Mouse (Mus musculus) forebrain, embryonic 13.5 days (tissue): ENCODE results near the gene Cnn3. TPM values are rescaled to one million over a fixed set of nuclear protein-coding genes. Genes with fewer than 3 reads are reported as not detected.

Experiments
- ATAC-seq: fragments of 200-750 bp; cut with Nextera tagmentation; 2 replicates; pipeline ENCODE4 v1.8.0; 2017
- H3K27ac ChIP-seq: fragments of 300-500 bp; sonication (generic); 2 replicates; pipeline ENCODE4 v1.5.1; 2015; ENCODE audit warnings: inconsistent platforms, mild to moderate bottlenecking, moderate library complexity
- H3K27me3 ChIP-seq: fragments of 300-500 bp; sonication (generic); 2 replicates; pipeline ENCODE4 v1.6.1; 2015; ENCODE audit warnings: mild to moderate bottlenecking, inconsistent platforms
- H3K36me3 ChIP-seq: fragments of 300-500 bp; sonication (generic); 2 replicates; pipeline ENCODE4 v1.6.1; 2015; ENCODE audit warnings: mild to moderate bottlenecking, inconsistent platforms; ENCODE audit not compliant: poor library complexity, severe bottlenecking
- H3K4me1 ChIP-seq: fragments of 300-500 bp; sonication (generic); 2 replicates; pipeline ENCODE4 v1.6.1; 2015; ENCODE audit warnings: inconsistent platforms
- H3K4me2 ChIP-seq: fragments of 300-500 bp; sonication (generic); 2 replicates; pipeline ENCODE4 v1.6.1; 2015; ENCODE audit warnings: inconsistent platforms, mild to moderate bottlenecking, moderate library complexity
- H3K4me3 ChIP-seq: fragments of 300-500 bp; sonication (generic); 2 replicates; pipeline ENCODE4 v1.5.1; 2015; ENCODE audit warnings: mild to moderate bottlenecking, inconsistent platforms
- H3K9ac ChIP-seq: fragments of 300-500 bp; sonication (generic); 2 replicates; pipeline ENCODE4 v1.6.1; 2015; ENCODE audit warnings: mild to moderate bottlenecking, inconsistent platforms
- H3K9me3 ChIP-seq: fragments of 300-500 bp; sonication (generic); replicated peaks from 2 replicates; pipeline ENCODE4 v1.6.1; 2016; ENCODE audit warnings: inconsistent platforms
- WGBS: fragments of 180-500 bp; shearing (Covaris S2); methylation state at CpG from one replicate; pipeline ENCODE4 v1.1.7; 2015; 5-methylcytosine and 5-hydroxymethylcytosine counted together
- polyA plus RNA-seq: library from polyadenylated mRNA; unstranded; fragments of >200 nt; fragmentation: Nextera tagmentation; extraction: Ambion mirVana; gene quantifications from 2 replicates; pipeline ENCODE4 v1.2.1, GENCODE M21; 2015

The Cnn3 gene
- polyA plus RNA-seq, 1 experiment from 2014 or later, result 770 TPM

DNA sequence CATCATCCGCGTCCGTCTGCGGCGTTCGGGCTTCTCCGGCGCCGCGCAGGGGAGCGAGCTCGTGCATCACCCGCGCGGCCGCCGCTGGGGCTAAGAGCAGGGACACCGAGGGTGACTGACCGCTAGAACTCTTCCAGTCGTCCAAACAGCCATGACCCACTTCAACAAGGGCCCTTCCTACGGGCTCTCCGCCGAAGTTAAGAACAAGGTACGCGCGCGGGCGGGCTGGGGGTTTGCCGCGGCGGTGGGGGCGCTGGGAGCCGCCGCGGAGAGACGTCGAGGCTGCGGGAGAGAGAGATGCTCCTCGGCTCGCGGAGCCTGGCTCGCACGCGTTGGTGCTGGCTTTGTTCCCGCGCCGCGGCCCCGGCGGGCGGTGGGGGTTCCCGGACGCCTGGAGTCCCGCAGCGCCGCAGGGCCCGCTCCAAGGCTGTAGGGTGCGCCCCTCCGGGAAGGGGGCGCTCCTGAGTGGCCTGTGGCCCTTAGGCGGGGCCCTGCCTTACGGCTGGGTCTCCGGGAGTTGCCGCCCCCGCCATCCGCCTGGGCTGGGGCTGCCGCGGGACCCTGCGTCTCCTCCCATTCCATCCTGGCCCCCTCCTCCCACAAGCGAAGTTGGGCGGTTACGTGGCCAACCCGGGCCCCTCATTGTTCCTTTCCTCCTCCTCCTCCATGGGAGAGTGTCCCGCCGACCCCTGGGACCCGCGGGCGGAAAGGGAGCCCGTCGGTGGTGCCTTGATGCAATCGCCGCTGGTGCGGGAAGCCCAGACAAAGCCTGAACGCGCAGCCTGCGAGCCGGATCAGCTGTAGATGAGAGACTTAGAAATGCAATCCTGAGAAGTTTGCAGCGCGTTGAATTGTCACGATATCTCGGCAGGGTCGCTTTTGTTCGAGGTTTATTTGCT lies 573 bp downstream of the Cnn3 start:
- peak; percentile 79 for ATAC-seq
- H3K27me3 ChIP-seq, result no peaks in the 10 kb centered on the region; the same call in 1 of the 2 replicates
- peak overlapping the region; percentile 99 for H3K27ac ChIP-seq
- peak overlapping the region; percentile 89 for H3K4me3 ChIP-seq
- no peaks in the 10 kb centered on the region for H3K36me3 ChIP-seq
- peak overlapping the region; percentile 97 for H3K9ac ChIP-seq
- peak overlapping the region; percentile 78 for H3K4me2 ChIP-seq
- H3K9me3 ChIP-seq, result no peaks in the 10 kb centered on the region
- peaks cover 38% of the 10 kb centered on the region for H3K4me1 ChIP-seq
- WGBS, result under 1% methylated on average over 89 of the region's 93 CpGs

DNA sequence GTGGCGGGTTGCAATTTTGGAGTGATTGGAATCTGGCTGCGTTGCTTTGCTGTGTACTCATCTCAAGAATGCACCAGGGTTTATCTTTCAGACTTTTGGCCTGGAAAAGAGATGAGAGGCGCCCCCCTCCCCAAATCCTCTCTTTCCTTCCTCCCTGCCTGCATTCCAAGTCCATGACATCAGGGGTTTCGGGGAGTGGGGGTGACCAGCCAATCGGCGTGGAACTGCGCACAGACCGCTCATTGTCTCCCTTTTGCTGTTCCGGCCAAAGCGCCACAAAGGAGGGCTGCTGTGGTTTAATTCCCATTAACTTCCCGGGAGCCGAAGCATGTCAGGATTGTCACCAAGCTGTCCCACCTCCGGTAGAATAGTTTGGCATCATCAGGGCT lies 1.2 kb downstream of the Cnn3 start:
- Histone ChIP-seq H3K9ac (peak overlapping the region; percentile 97), H3K36me3 (no peaks in the 10 kb centered on the region), H3K4me1 (peaks cover 44% of the 10 kb centered on the region), H3K4me3 (peak overlapping the region; percentile 89), H3K4me2 (peak overlapping the region; percentile 78), H3K9me3 (no peaks in the 10 kb centered on the region), H3K27me3 (no peaks in the 10 kb centered on the region; the same call in 1 of the 2 replicates), H3K27ac (peak overlapping the region; percentile 99)
- 0% methylated on average over 13 of the region's 13 CpGs for WGBS
- peak; percentile 69 for ATAC-seq

DNA sequence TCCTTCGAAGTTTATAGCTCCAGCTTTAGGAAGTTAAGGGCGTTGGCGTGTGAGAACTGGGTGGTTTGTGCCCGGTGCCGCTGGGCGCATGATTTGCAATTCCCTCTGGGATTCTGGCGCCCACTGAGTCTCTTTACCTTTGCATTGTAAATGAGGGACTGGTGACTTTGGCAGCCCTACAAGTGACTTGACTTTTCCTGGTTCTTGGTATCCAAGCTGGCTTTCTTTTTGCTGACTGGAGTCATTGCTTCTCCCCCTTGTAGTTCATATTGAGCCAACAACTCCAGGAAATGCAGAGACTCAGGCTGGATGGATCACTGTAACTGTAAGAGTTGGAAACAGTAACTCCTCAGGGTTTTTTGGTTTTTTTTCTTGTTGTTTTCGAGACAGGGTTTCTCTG lies 1.9 kb downstream of the Cnn3 start:
- Histone ChIP-seq H3K27ac (peak overlapping the region; percentile 99), H3K9me3 (no peaks in the 10 kb centered on the region), H3K27me3 (no peaks in the 10 kb centered on the region; the same call in 1 of the 2 replicates), H3K4me1 (peaks cover 51% of the 10 kb centered on the region), H3K4me2 (peak overlapping the region; percentile 78), H3K4me3 (peak overlapping the region; percentile 89), H3K36me3 (no peaks in the 10 kb centered on the region), H3K9ac (peak overlapping the region; percentile 97)
- WGBS, result 6% methylated on average over 8 of the region's 8 CpGs
- no peak for ATAC-seq

DNA sequence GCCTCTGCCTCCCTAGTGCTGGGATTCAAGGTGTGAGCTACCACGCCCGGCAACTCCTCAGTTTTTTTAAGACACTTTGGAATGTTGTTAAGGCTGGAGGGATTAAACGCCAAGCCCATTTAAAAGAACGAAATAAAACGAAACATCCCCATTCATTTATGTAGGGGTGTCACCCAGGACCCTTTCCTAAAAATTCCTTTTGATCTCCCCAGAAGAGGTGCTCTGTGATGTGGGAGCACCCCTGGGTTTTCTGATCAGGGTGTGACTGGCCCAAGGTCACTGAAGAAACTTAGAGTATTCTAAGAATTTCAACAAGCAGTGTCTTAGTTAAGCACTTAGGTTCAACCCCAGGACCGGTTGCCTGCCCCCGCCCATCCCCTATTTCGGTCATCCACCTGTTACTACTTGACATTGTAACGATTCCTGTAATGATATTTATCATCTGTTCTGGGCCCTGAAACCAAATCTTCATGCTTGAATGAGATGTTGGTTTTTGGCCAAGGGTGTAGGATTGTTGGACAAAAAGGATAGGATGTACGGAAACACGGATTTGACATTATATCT lies 2.5 kb downstream of the Cnn3 start:
- Histone ChIP-seq H3K27ac (no peak overlapping the region), H3K9me3 (no peaks in the 10 kb centered on the region)
- 50% methylated on average over 11 of the region's 11 CpGs for WGBS

DNA sequence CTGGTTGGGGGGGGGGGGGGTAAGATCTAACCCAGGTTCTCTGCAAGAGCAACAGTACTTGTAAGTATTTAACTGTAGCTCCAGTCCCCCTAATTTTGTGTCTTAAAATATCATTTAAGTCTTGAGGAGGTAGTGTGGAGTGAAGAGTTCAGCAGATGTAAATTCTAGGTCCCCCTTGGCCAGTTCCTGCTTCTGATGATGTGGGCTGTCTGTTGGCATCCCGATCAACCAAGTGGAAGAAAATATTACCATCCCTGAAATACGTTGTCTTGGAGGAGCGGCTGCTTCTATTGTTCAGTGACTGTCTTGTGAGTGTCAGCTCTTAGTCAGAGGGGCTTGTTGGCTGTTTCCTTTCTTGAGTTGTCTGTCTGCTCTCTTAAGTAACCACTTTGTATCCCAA lies 3.2 kb downstream of the Cnn3 start:
- H3K9ac ChIP-seq, result peak overlapping the region; percentile 97; the same call in 1 of the 2 replicates
- H3K4me1 ChIP-seq, result peaks cover 64% of the 10 kb centered on the region
- no peaks in the 10 kb centered on the region for H3K9me3 ChIP-seq
- H3K27ac ChIP-seq, result no peak overlapping the region
- 26% methylated on average over 3 of the region's 3 CpGs for WGBS
- no peaks in the 10 kb centered on the region for H3K36me3 ChIP-seq
- peak overlapping the region; percentile 89 for H3K4me3 ChIP-seq
- ATAC-seq, result no peak
- H3K27me3 ChIP-seq, result no peaks in the 10 kb centered on the region; the same call in 1 of the 2 replicates
- H3K4me2 ChIP-seq, result peak overlapping the region; percentile 78

More for the DNA sequence above, 2.5 kb downstream of the Cnn3 start:
- Histone ChIP-seq H3K9ac (peak overlapping the region; percentile 97), H3K4me3 (peak overlapping the region; percentile 89), H3K4me1 (peaks cover 57% of the 10 kb centered on the region), H3K4me2 (peak overlapping the region; percentile 78), H3K36me3 (no peaks in the 10 kb centered on the region), H3K27me3 (no peaks in the 10 kb centered on the region; the same call in 1 of the 2 replicates)
- ATAC-seq, result no peak

DNA sequence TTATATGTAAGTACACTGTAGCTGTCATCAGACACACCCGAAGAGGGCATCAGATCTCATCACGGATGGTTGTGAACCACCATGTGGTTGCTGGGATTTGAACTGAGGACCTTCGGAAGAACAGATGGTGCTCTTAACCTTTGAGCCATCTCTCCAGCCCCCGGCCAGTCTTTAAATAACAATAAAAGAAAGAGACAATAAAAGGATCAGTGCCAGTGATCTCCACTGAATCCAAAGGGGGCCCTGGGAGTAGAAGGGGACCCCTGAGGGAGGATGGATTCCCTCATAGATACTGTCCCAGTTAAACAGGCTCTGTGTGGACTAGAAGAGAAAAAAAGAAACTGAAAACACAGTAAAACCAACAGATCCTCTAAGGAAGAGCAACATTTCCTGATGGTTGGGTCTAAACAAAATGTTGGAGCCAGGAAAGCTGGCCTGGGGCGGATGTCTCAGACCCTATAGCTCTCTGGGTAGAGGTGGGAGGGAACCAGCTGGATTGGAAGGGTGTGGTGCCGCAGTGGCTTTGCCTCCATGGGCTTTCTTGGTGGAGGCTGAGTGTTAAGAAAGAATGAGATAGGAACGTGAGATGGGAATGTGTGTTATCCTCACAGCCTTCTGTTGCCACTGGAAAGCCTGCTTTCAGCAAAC lies 4.1 kb downstream of the Cnn3 start:
- Histone ChIP-seq H3K4me2 (peak overlapping the region; percentile 78), H3K4me3 (no peak overlapping the region; the same call in 1 of the 2 replicates), H3K9me3 (no peaks in the 10 kb centered on the region), H3K36me3 (no peaks in the 10 kb centered on the region), H3K27me3 (no peaks in the 10 kb centered on the region), H3K9ac (no peak overlapping the region), H3K27ac (peak overlapping the region; percentile 45; the same call in 1 of the 2 replicates), H3K4me1 (peaks cover 71% of the 10 kb centered on the region)
- 34% methylated on average over 7 of the region's 7 CpGs for WGBS
- no peak for ATAC-seq

DNA sequence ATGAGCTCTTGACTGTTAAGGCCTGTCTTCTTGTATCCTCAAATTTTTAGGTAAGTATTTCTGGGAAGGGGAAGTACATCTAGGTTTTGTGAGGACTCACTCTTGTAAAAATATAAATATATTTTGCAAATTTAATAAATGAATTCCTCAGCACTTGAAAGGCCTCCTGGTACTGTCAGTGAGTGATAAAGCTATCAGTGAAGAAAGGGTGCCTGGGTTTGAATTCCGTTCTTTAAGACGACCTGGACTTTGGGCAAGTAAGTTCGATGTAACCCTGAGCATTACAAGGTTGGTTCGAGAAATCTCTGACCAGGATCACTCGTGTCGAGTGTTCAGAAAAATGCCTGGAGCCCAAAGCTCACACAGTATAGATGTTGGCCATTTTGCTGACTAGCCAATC lies 7.1 kb downstream of the Cnn3 start:
- Histone ChIP-seq H3K4me3 (no peak overlapping the region), H3K9me3 (no peaks in the 10 kb centered on the region), H3K4me2 (no peak overlapping the region), H3K27me3 (no peaks in the 10 kb centered on the region), H3K4me1 (peaks cover 74% of the 10 kb centered on the region), H3K36me3 (peaks cover 11% of the 10 kb centered on the region; the same call in 1 of the 2 replicates), H3K27ac (0 out of 2 replicates have a peak overlapping the region, but pooled peaks have one; percentile 60), H3K9ac (no peak overlapping the region)
- WGBS, result 83% methylated on average over 6 of the region's 6 CpGs
- ATAC-seq, result no peak

DNA sequence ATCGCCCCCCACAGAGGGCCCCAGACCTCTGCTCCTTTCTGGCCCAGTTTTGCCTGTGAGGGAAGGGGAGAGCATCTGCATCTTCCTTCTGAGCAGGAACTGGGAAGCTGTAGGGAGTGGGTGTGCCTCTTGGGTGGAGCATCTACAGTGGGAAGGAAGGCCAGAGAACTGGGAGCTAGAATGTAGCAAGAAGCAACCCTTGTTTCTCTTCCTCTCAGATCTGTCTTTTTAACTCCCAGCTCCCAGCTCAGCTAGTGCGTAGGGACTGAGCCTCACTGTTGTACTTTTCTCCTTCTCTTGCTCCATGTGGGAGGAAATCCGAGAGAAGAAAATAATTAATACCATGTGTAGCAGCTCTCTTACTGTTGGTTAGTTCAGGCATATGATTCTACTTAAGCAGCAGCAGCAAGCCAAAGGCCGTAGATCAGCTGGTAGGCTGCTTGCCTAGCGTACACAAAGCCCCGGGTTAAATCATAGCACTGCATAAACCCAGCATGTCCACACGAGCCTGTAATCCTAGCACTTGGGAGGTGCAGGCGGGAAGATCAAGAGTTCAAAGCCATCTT lies 7.8 kb downstream of the Cnn3 start:
- H3K27me3 ChIP-seq, result no peaks in the 10 kb centered on the region
- peak overlapping the region; percentile 60 for H3K27ac ChIP-seq
- ATAC-seq, result no peak; the same call in 1 of the 2 replicates
- no peaks in the 10 kb centered on the region for H3K9me3 ChIP-seq
- H3K4me3 ChIP-seq, result no peak overlapping the region
- H3K9ac ChIP-seq, result peak overlapping the region; percentile 43; the same call in 1 of the 2 replicates
- peaks cover 70% of the 10 kb centered on the region for H3K4me1 ChIP-seq
- WGBS, result 63% methylated on average over 8 of the region's 8 CpGs
- H3K36me3 ChIP-seq, result peaks cover 12% of the 10 kb centered on the region; the same call in 1 of the 2 replicates
- H3K4me2 ChIP-seq, result 0 out of 2 replicates have a peak overlapping the region, but pooled peaks have one; percentile 8

DNA sequence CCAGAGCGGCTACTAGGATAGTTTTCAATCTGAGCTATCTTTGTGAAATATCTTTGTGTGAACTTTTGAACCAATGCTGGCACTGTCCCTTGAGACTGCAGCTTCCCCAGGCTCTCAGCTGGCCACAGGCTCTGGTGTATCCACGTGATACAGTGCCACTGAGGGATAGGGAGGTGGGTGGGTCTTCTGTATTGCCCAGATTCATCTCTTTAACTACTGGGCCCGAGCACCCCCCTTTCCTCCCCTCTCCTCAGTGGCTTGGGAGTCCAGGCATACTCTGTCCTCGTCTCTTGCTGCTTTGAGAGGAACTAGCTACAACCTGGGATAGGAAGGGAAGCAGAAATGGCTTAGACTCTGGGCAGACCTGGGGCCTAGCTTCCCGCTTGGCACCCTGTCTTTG lies 9.0 kb downstream of the Cnn3 start:
- H3K9me3 ChIP-seq, result no peaks in the 10 kb centered on the region
- WGBS, result 87% methylated on average over 5 of the region's 5 CpGs
- peaks cover 14% of the 10 kb centered on the region; the same call in 1 of the 2 replicates for H3K36me3 ChIP-seq
- peaks cover 69% of the 10 kb centered on the region for H3K4me1 ChIP-seq
- H3K4me2 ChIP-seq, result no peak overlapping the region
- H3K27me3 ChIP-seq, result no peaks in the 10 kb centered on the region
- ATAC-seq, result peak; percentile 14; the same call in 1 of the 2 replicates
- no peak overlapping the region for H3K4me3 ChIP-seq
- H3K27ac ChIP-seq, result no peak overlapping the region
- H3K9ac ChIP-seq, result peak overlapping the region; percentile 13; the same call in 1 of the 2 replicates

DNA sequence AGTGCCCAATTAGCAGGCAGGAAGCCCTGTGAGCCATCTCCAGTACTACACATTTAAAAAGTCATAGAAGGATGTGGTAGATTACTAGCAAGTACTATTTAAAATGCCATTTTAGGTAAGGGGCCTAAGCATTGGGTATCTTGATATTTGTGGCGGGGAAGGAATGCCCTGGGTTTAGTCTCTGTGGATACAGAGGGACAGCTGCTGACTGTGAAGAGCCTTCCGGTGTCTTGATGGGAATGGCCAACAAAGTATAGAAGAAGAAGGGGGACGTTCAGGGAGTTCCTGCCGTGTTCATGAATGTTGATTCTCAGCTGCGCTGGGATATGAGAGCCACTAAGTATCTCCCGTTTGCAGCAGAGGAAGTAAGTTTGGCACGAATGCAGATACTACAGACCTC lies 10.8 kb downstream of the Cnn3 start:
- no peak for ATAC-seq
- Histone ChIP-seq H3K9ac (no peak overlapping the region), H3K9me3 (no peaks in the 10 kb centered on the region), H3K4me2 (no peak overlapping the region), H3K27me3 (no peaks in the 10 kb centered on the region), H3K27ac (no peak overlapping the region), H3K36me3 (peaks cover 26% of the 10 kb centered on the region), H3K4me3 (no peak overlapping the region), H3K4me1 (peaks cover 60% of the 10 kb centered on the region)
- WGBS, result 93% methylated on average over 7 of the region's 7 CpGs

DNA sequence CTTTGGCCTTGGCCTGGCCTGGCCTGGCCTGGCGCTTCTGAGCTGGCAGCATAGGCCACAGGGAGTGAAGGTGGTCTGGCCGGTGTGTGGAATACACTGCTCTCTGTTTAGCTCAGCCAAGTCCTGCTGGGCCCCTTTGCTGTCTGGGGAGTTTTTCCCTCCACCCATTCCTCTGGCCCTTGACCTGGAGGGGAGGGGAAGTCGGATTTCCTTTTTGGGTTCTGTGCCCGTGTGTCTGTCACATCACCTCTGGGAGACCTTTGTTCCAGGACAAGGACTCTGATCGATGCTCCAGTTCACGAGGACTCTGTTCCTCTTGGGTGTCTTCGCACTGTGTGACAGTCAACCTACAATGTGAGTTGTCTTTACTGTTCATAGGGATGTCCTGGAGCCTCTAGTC lies 11.7 kb downstream of the Cnn3 start:
- ATAC-seq, result no peak
- WGBS, result 86% methylated on average over 7 of the region's 7 CpGs
- H3K9ac ChIP-seq, result no peak overlapping the region
- peaks cover 35% of the 10 kb centered on the region for H3K36me3 ChIP-seq
- H3K9me3 ChIP-seq, result no peaks in the 10 kb centered on the region
- H3K4me2 ChIP-seq, result no peak overlapping the region
- H3K27me3 ChIP-seq, result no peaks in the 10 kb centered on the region
- peaks cover 52% of the 10 kb centered on the region for H3K4me1 ChIP-seq
- no peak overlapping the region for H3K4me3 ChIP-seq
- H3K27ac ChIP-seq, result no peak overlapping the region
